Mouse (Mus musculus): Measurements from ENCODE around the gene Mgst2.

- TF ChIP-seq POLR2A (IDR thresholded peaks at IDR 0.05; ENCODE audit: low read depth, low read length) (no peak), CTCF (IDR thresholded peaks at IDR 0.05; ENCODE audit: extremely low read depth, insufficient read depth, insufficient read length, insufficient replicate concordance) (no peak)
These were observed 12.5 kb downstream of the Mgst2 start for GRCm38 (mm10) chr3:51672631-51673030.

Measured in spleen, adult 2 months (tissue).